Mouse (Mus musculus) CH12.LX (cell line): ENCODE results near the gene Aven. TPM values are rescaled to one million over a fixed set of nuclear protein-coding genes. Genes with fewer than 3 reads are reported as not detected.

Source experiments
- DNase-seq: peaks from one replicate; pipeline ENCODE4 v3.0.0-alpha.2; 2013; ENCODE audit errors: extremely low read depth
- H3K27ac ChIP-seq: 2 replicates; pipeline ENCODE4 v1.5.1; 2012; ENCODE audit warnings: low read depth, mild to moderate bottlenecking, control low read depth, moderate library complexity; ENCODE audit not compliant: insufficient read depth
- H3K27me3 ChIP-seq: replicated peaks from 2 replicates; pipeline ENCODE3; 2012; ENCODE audit warnings: inconsistent platforms
- H3K36me3 ChIP-seq, 2 experiments: replicated peaks in 1 of 2; 2 replicates each; pipeline versions ENCODE3 to v1.6.1; 2012; ENCODE audit warnings: inconsistent platforms in 1 of 2, low read length in 1 of 2, mild to moderate bottlenecking in 1 of 2, mixed read lengths in 1 of 2, moderate library complexity in 1 of 2; ENCODE audit not compliant: control insufficient read depth in 1 of 2, insufficient read depth in 1 of 2
- H3K4me1 ChIP-seq, 2 experiments: 2 replicates each; pipeline ENCODE4 v1.6.1; 2012; ENCODE audit warnings: inconsistent platforms in 1 of 2, moderate library complexity in 1 of 2; ENCODE audit not compliant: insufficient read depth in 2 of 2, control insufficient read depth in 1 of 2
- H3K4me2 ChIP-seq: 2 replicates; pipeline ENCODE4 v1.6.1; 2012; ENCODE audit warnings: low read depth, mild to moderate bottlenecking, control low read depth; ENCODE audit not compliant: poor library complexity, insufficient read depth, severe bottlenecking
- H3K4me3 ChIP-seq, 3 experiments: fragments of 150-350 bp in 1 of 3; sonication (generic) in 1 of 3; replicated peaks in 1 of 3; 2 replicates each; pipeline versions ENCODE3 to v1.5.1; 2011 to 2012; ENCODE audit warnings: low read depth in 2 of 3, low read length in 2 of 3, mild to moderate bottlenecking in 2 of 3, moderate library complexity in 2 of 3, control low read depth in 1 of 3, improper control_type of control experiment in 1 of 3, inconsistent platforms in 1 of 3, mixed read lengths in 1 of 3; ENCODE audit not compliant: poor library complexity in 1 of 3
- H3K79me2 ChIP-seq: replicated peaks from 2 replicates; pipeline ENCODE4 v1.6.1; 2012; ENCODE audit warnings: mild to moderate bottlenecking, moderate library complexity; ENCODE audit not compliant: control insufficient read depth, poor library complexity, insufficient read depth, severe bottlenecking; ENCODE audit errors: extremely low read depth
- H3K9ac ChIP-seq: 2 replicates; pipeline ENCODE4 v1.6.1; 2012; ENCODE audit warnings: low read depth, mild to moderate bottlenecking, control low read depth, moderate library complexity; ENCODE audit not compliant: insufficient read depth
- H3K9me3 ChIP-seq: replicated peaks from 2 replicates; pipeline ENCODE3; 2012; ENCODE audit warnings: low read length, inconsistent platforms, mixed read lengths
- BHLHE40 ChIP-seq: IDR thresholded peaks from 2 replicates; pipeline ENCODE4 v1.6.1; 2011; ENCODE audit warnings: mild to moderate bottlenecking, low read depth, low read length, improper control_type of control experiment
- CTCF ChIP-seq, 2 experiments: IDR thresholded peaks in 1 of 2; conservative IDR thresholded peaks in 1 of 2; 2 replicates each; pipeline ENCODE4 v1.5.1; 2011 to 2012; ENCODE audit warnings: low read depth in 2 of 2, low read length in 2 of 2, improper control_type of control experiment in 1 of 2, inconsistent platforms in 1 of 2, mild to moderate bottlenecking in 1 of 2, moderate library complexity in 1 of 2
- GABPA ChIP-seq: IDR thresholded peaks from 2 replicates; pipeline ENCODE4 v1.6.1; 2012; ENCODE audit warnings: low read depth, low read length, improper control_type of control experiment, inconsistent platforms; ENCODE audit not compliant: insufficient replicate concordance
- HCFC1 ChIP-seq: IDR thresholded peaks from 2 replicates; pipeline ENCODE4 v1.6.1; 2012; ENCODE audit warnings: low read depth, mild to moderate bottlenecking, inconsistent platforms, low read length, improper control_type of control experiment
- MAZ ChIP-seq: IDR thresholded peaks from 2 replicates; pipeline ENCODE4 v1.6.1; 2012; ENCODE audit warnings: low read depth, mild to moderate bottlenecking, inconsistent platforms, low read length, improper control_type of control experiment, moderate library complexity
- MEF2A ChIP-seq: IDR thresholded peaks from 2 replicates; pipeline ENCODE4 v1.6.1; 2014; ENCODE audit warnings: low read depth, mild to moderate bottlenecking, inconsistent platforms, low read length, improper control_type of control experiment, borderline replicate concordance
- MXI1 ChIP-seq: IDR thresholded peaks from 2 replicates; pipeline ENCODE4 v1.6.1; 2011; ENCODE audit warnings: mild to moderate bottlenecking, low read depth, low read length, improper control_type of control experiment
- PAX5 ChIP-seq: IDR thresholded peaks from 2 replicates; pipeline ENCODE4 v1.6.1; 2012; ENCODE audit warnings: low read length, inconsistent platforms, mixed read lengths
- POLR2AphosphoS2 ChIP-seq: IDR thresholded peaks from 2 replicates; pipeline ENCODE4 v1.6.1; 2011; ENCODE audit warnings: low read depth, low read length, improper control_type of control experiment
- RCOR1 ChIP-seq: conservative IDR thresholded peaks from 2 replicates; pipeline ENCODE4 v1.6.1; 2012; ENCODE audit warnings: low read depth, mild to moderate bottlenecking, inconsistent platforms, low read length, improper control_type of control experiment
- SMC3 ChIP-seq: IDR thresholded peaks from 2 replicates; pipeline ENCODE4 v1.6.1; 2011; ENCODE audit warnings: low read depth, low read length, improper control_type of control experiment
- TBP ChIP-seq: conservative IDR thresholded peaks from 2 replicates; pipeline ENCODE4 v1.6.1; 2011; ENCODE audit warnings: low read depth, low read length, improper control_type of control experiment
- USF1 ChIP-seq: IDR thresholded peaks from 2 replicates; pipeline ENCODE4 v1.6.1; 2014; ENCODE audit warnings: low read depth, mild to moderate bottlenecking, inconsistent platforms, low read length, improper control_type of control experiment
- ZC3H11A ChIP-seq: IDR thresholded peaks from 2 replicates; pipeline ENCODE4 v1.6.1; 2012; ENCODE audit warnings: low read depth, mild to moderate bottlenecking, inconsistent platforms, low read length, improper control_type of control experiment
- ZKSCAN1 ChIP-seq: IDR thresholded peaks from 2 replicates; pipeline ENCODE4 v1.6.1; 2012; ENCODE audit warnings: low read depth, inconsistent platforms, low read length, improper control_type of control experiment, borderline replicate concordance
- dilution Hi-C: fragments of 300-500 bp; cut with MboI; formaldehyde crosslinking; loops from 2 replicates; pipeline ENCODE4 v1.14.3; 2020; ENCODE audit warnings: low sequenced_read_pairs; ENCODE audit not compliant: extremely low pct_unique_long_range_greater_than_20kb, extremely low pct_ligation_motif_present
- in situ Hi-C: fragments of 300-500 bp; cut with MboI; formaldehyde crosslinking; loops from 3 replicates; pipeline ENCODE4 v1.14.3; 2019; ENCODE audit warnings: low sequenced_read_pairs, low pct_ligation_motif_present, low pct_unique_long_range_greater_than_20kb, mixed read lengths
- polyA plus RNA-seq: library from polyadenylated mRNA; unstranded; fragments of >175 nt; gene quantifications from 2 replicates; pipeline ENCODE4 v1.2.1, GENCODE M21; 2012; ENCODE audit warnings: low read depth; ENCODE audit not compliant: insufficient read length
- total RNA-seq, 2 experiments: library from RNA; depleted of rRNA; stranded (reverse); fragments of 300-350 nt in 1 of 2; fragments of >200 nt in 1 of 2; gene quantifications; 2 replicates each; pipeline ENCODE4 v1.2.3; 2012 to 2014

Aven gene
- total and polyA plus RNA-seq, 3 experiments = 21.2 to 44.3 (median 33.9) TPM

DNA sequence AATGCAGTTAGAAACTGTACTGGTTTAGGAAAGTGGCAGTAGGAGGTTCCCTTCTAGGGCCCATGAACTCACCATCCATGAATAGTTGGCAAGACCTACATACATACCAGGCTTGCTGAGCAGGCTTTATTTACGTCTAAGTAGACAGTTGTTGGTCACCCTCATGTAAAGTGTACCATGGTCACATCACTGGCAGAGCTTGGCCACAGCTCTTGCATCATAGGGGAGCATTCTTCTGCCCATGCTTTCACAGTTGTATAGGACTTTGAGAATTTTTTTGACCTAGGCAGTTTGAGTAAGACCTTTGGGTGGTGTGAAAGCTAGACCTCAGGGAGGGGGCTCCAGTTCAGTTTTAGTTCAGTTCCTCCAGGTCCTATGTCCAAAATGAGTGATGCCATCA is 104.3 kb downstream of the Aven start:
- in situ Hi-C loops (no loop called here), dilution Hi-C loops (no loop called here)
- Histone ChIP-seq H3K27ac (no peak overlapping the region), H3K4me3 (no peak overlapping the region), H3K27me3 (no peaks in the 10 kb centered on the region), H3K36me3 (no peaks in the 10 kb centered on the region), H3K4me1 (peaks cover 0 to 35% of the 10 kb centered on the region in 2 experiments; a peak in 2 of 4 replicates), H3K4me2 (no peak overlapping the region), H3K9ac (no peak overlapping the region), H3K9me3 (no peaks in the 10 kb centered on the region), H3K79me2 (no peaks in the 10 kb centered on the region)
- no peak for TF ChIP-seq GABPA
- TF ChIP-seq MXI1 = no peak
- no peak for TF ChIP-seq SMC3
- no peak for TF ChIP-seq TBP
- TF ChIP-seq CTCF (conservative IDR thresholded peaks at IDR 0.05 in 1 of 2, IDR thresholded peaks at IDR 0.05 in 1 of 2; ENCODE audit: low read depth in 2 of 2, low read length in 2 of 2) = no peak
- no peak for DNase-seq

DNA sequence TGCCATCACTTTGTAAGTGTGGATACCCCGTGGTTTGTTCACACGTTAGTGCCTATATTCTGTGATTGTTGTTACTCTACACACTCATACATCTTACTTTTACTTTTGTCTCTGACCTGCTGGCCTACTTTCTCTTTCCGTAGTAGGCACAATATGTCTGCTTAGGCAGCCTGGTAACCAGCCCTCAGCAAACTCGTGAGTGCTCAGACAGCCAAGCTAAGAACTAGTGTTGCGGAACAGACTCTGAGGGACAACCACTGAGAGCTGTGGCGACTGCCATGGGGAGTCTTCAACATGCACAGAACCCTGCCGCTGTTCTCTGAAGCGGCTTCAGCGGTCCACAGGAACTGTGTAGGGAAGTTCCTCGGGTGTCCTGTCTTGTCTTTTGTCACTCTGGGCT is 107.5 kb downstream of the Aven start:
- Histone ChIP-seq H3K27ac (no peak overlapping the region), H3K9me3 (no peaks in the 10 kb centered on the region), H3K36me3 (no peaks in the 10 kb centered on the region)
- dilution Hi-C loops (no loop called here), in situ Hi-C loops (no loop called here)
- TF ChIP-seq MAZ (no peak), USF1 (no peak), MEF2A (no peak), PAX5 (no peak), RCOR1 (no peak), MXI1 (no peak), BHLHE40 (no peak), ZC3H11A (no peak), SMC3 (no peak), ZKSCAN1 (no peak), POLR2AphosphoS2 (no peak), HCFC1 (no peak)
- TF ChIP-seq, all 38 proteins: peak for 0
- Histone ChIP-seq H3K9ac (no peak overlapping the region), H3K4me1 (peaks cover 0 to 28% of the 10 kb centered on the region in 2 experiments; a peak in 2 of 4 replicates), H3K4me3 (no peak overlapping the region), H3K4me2 (no peak overlapping the region), H3K79me2 (no peaks in the 10 kb centered on the region), H3K27me3 (no peaks in the 10 kb centered on the region)
- DNase-seq = no peak
